Mouse (Mus musculus) MEL (cell line): ENCODE measurements at regions not wholly inside any gene's neighbourhood (a gene's known extent, or its start where the extent isn't known, plus 50 kb on each side); places are given as distances from the start of the nearest gene placed in this dataset.

ENCODE experiments used
- DNase-seq: peaks from one replicate; pipeline ENCODE4 v3.0.0; 2011; ENCODE audit warnings: low read depth, low spot score
- H3K27ac ChIP-seq: 2 replicates; pipeline ENCODE4 v1.5.1; 2012; ENCODE audit warnings: low read depth, mild to moderate bottlenecking, control low read depth, low read length, moderate library complexity; ENCODE audit not compliant: control insufficient read depth
- H3K27me3 ChIP-seq, 2 experiments: fragments of 150-350 bp in 1 of 2; sonication (generic) in 1 of 2; 2 replicates each; pipeline ENCODE4 v1.6.1; 2012; ENCODE audit warnings: low read length in 2 of 2, mild to moderate bottlenecking in 2 of 2, improper control_type of control experiment in 1 of 2, moderate library complexity in 1 of 2; ENCODE audit not compliant: insufficient read depth in 2 of 2, control insufficient read depth in 1 of 2
- H3K36me3 ChIP-seq, 2 experiments: 2 replicates each; pipeline ENCODE4 v1.6.1; 2012 to 2014; ENCODE audit warnings: low read length in 2 of 2, improper control_type of control experiment in 1 of 2, inconsistent platforms in 1 of 2, mild to moderate bottlenecking in 1 of 2; ENCODE audit not compliant: insufficient read depth in 2 of 2, control insufficient read depth in 1 of 2
- H3K4me1 ChIP-seq, 2 experiments: fragments of 150-350 bp in 1 of 2; sonication (generic) in 1 of 2; 2 replicates each; pipeline ENCODE4 v1.6.1; 2012; ENCODE audit warnings: low read length in 2 of 2, improper control_type of control experiment in 1 of 2, mild to moderate bottlenecking in 1 of 2; ENCODE audit not compliant: insufficient read depth in 2 of 2, control insufficient read depth in 1 of 2
- H3K4me3 ChIP-seq, 2 experiments: fragments of 150-350 bp in 1 of 2; sonication (generic) in 1 of 2; 2 replicates each; pipeline ENCODE4 v1.5.1; 2012; ENCODE audit warnings: low read depth in 2 of 2, low read length in 2 of 2, mild to moderate bottlenecking in 2 of 2, moderate library complexity in 2 of 2, control low read depth in 1 of 2, improper control_type of control experiment in 1 of 2; ENCODE audit not compliant: control insufficient read depth in 1 of 2, insufficient read depth in 1 of 2
- H3K79me2 ChIP-seq: 2 replicates; pipeline ENCODE4 v1.6.1; 2012; ENCODE audit warnings: mild to moderate bottlenecking, low read length, moderate library complexity; ENCODE audit not compliant: control insufficient read depth, poor library complexity, insufficient read depth
- H3K9ac ChIP-seq: 2 replicates; pipeline ENCODE4 v1.6.1; 2012; ENCODE audit warnings: low read depth, mild to moderate bottlenecking, control low read depth, low read length, moderate library complexity; ENCODE audit not compliant: control insufficient read depth, poor library complexity, severe bottlenecking
- H3K9me3 ChIP-seq: fragments of 150-350 bp; sonication (generic); replicated peaks from 2 replicates; pipeline ENCODE4 v1.6.1; 2012; ENCODE audit warnings: mild to moderate bottlenecking, low read length, improper control_type of control experiment, moderate library complexity; ENCODE audit not compliant: insufficient read depth
- BHLHE40 ChIP-seq: IDR thresholded peaks from 2 replicates; pipeline ENCODE4 v1.6.1; 2012; ENCODE audit warnings: low read depth, mild to moderate bottlenecking, inconsistent platforms, low read length, improper control_type of control experiment, borderline replicate concordance
- CHD1 ChIP-seq: IDR thresholded peaks from 2 replicates; pipeline ENCODE4 v1.6.1; 2012; ENCODE audit warnings: low read depth, mild to moderate bottlenecking, inconsistent platforms, low read length, improper control_type of control experiment
- EP300 ChIP-seq, 2 experiments: IDR thresholded peaks; 2 replicates each; pipeline ENCODE4 v1.6.1; 2011; ENCODE audit warnings: improper control_type of control experiment in 2 of 2, low read length in 2 of 2, low read depth in 1 of 2, mild to moderate bottlenecking in 1 of 2
- ETS1 ChIP-seq: IDR thresholded peaks from 2 replicates; pipeline ENCODE4 v1.6.1; 2012; ENCODE audit warnings: low read depth, mild to moderate bottlenecking, inconsistent platforms, low read length, improper control_type of control experiment, moderate library complexity
- MAFK ChIP-seq: IDR thresholded peaks from 2 replicates; pipeline ENCODE4 v1.6.1; 2011; ENCODE audit warnings: low read depth, mild to moderate bottlenecking, low read length, improper control_type of control experiment, borderline replicate concordance
- MAX ChIP-seq: IDR thresholded peaks from 2 replicates; pipeline ENCODE4 v1.6.1; 2011; ENCODE audit warnings: low read length, improper control_type of control experiment
- MAZ ChIP-seq: IDR thresholded peaks from 2 replicates; pipeline ENCODE4 v1.6.1; 2012; ENCODE audit warnings: low read depth, mild to moderate bottlenecking, inconsistent platforms, low read length, improper control_type of control experiment
- MEF2A ChIP-seq: IDR thresholded peaks from 2 replicates; pipeline ENCODE4 v1.6.1; 2014; ENCODE audit warnings: low read depth, mild to moderate bottlenecking, inconsistent platforms, low read length, improper control_type of control experiment; ENCODE audit not compliant: poor library complexity, insufficient replicate concordance, severe bottlenecking; ENCODE audit errors: extremely low read depth
- MXI1 ChIP-seq: IDR thresholded peaks from 2 replicates; pipeline ENCODE4 v1.6.1; 2011; ENCODE audit warnings: mild to moderate bottlenecking, low read depth, low read length, improper control_type of control experiment
- MYB ChIP-seq: IDR thresholded peaks from 2 replicates; pipeline ENCODE4 v1.6.1; 2011; ENCODE audit warnings: mild to moderate bottlenecking, low read depth, low read length, improper control_type of control experiment
- NELFE ChIP-seq: IDR thresholded peaks from 2 replicates; pipeline ENCODE4 v1.6.1; 2011; ENCODE audit warnings: low read depth, low read length, improper control_type of control experiment
- NRF1 ChIP-seq: IDR thresholded peaks from 2 replicates; pipeline ENCODE4 v1.6.1; 2014; ENCODE audit warnings: low read depth, mild to moderate bottlenecking, inconsistent platforms, low read length, improper control_type of control experiment, moderate library complexity; ENCODE audit not compliant: poor library complexity, insufficient read depth, severe bottlenecking
- POLR2AphosphoS2 ChIP-seq: IDR thresholded peaks from 2 replicates; pipeline ENCODE4 v1.6.1; 2011; ENCODE audit warnings: low read length, improper control_type of control experiment
- POLR2AphosphoS5 ChIP-seq: IDR thresholded peaks from 2 replicates; pipeline ENCODE4 v1.6.1; 2012; ENCODE audit warnings: low read depth, borderline replicate concordance, mild to moderate bottlenecking, inconsistent platforms, low read length, moderate library complexity, mixed read lengths
- SIN3A ChIP-seq: IDR thresholded peaks from 2 replicates; pipeline ENCODE4 v1.6.1; 2012; ENCODE audit warnings: low read length, improper control_type of control experiment, inconsistent platforms
- SMC3 ChIP-seq: IDR thresholded peaks from 2 replicates; pipeline ENCODE4 v1.6.1; 2011; ENCODE audit warnings: low read depth, low read length, improper control_type of control experiment
- TBP ChIP-seq: IDR thresholded peaks from 2 replicates; pipeline ENCODE4 v1.8.0; 2011; ENCODE audit warnings: low read depth, low read length, improper control_type of control experiment
- ZC3H11A ChIP-seq: IDR thresholded peaks from 2 replicates; pipeline ENCODE4 v1.6.1; 2012; ENCODE audit warnings: low read depth, mild to moderate bottlenecking, inconsistent platforms, low read length, improper control_type of control experiment
- ZMIZ1 ChIP-seq: IDR thresholded peaks from 2 replicates; pipeline ENCODE4 v1.6.1; 2012; ENCODE audit warnings: low read depth, mild to moderate bottlenecking, inconsistent platforms, low read length, improper control_type of control experiment, moderate library complexity
- ZNF384 ChIP-seq: IDR thresholded peaks from 2 replicates; pipeline ENCODE4 v1.6.1; 2012; ENCODE audit warnings: low read depth, mild to moderate bottlenecking, inconsistent platforms, low read length, improper control_type of control experiment

DNA sequence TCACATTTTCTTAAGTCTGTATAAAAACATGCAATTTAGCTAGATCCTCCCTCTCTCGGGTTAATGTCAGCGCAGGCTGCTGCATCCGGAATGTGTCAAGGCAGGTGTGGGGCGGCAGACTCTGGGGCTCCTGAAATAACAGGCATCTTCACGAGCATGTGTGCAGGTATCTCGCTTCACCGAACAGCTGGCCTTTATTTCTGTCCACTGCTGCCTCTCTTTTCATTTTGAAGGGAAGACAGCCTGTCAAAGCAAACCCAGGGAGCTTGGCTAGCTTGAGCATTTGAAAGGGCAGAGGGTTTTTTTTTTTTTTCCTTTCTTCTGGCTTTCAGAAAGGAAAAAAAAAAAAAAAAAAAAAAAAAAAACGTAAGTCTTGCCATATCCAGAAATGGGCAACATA is 230.4 kb upstream of the Xylt1 start:
- no peak overlapping the region for H3K4me3 ChIP-seq
- no peak for DNase-seq
- no peaks in the 10 kb centered on the region for H3K36me3 ChIP-seq
- H3K79me2 ChIP-seq: no peaks in the 10 kb centered on the region
- no peak overlapping the region for H3K9ac ChIP-seq
- no peaks in the 10 kb centered on the region for H3K9me3 ChIP-seq
- H3K27ac ChIP-seq: no peak overlapping the region
- H3K4me1 ChIP-seq: no peaks in the 10 kb centered on the region
- no peaks in the 10 kb centered on the region for H3K27me3 ChIP-seq
- TF ChIP-seq TBP (no peak), BHLHE40 (no peak), MXI1 (no peak), MYB (no peak), SMC3 (no peak), MAX (no peak), ZMIZ1 (no peak), POLR2AphosphoS5 (no peak), NELFE (no peak), CHD1 (no peak), MAZ (no peak), MEF2A (no peak), MAFK (no peak), ZC3H11A (no peak), SIN3A (no peak), NRF1 (no peak)

DNA sequence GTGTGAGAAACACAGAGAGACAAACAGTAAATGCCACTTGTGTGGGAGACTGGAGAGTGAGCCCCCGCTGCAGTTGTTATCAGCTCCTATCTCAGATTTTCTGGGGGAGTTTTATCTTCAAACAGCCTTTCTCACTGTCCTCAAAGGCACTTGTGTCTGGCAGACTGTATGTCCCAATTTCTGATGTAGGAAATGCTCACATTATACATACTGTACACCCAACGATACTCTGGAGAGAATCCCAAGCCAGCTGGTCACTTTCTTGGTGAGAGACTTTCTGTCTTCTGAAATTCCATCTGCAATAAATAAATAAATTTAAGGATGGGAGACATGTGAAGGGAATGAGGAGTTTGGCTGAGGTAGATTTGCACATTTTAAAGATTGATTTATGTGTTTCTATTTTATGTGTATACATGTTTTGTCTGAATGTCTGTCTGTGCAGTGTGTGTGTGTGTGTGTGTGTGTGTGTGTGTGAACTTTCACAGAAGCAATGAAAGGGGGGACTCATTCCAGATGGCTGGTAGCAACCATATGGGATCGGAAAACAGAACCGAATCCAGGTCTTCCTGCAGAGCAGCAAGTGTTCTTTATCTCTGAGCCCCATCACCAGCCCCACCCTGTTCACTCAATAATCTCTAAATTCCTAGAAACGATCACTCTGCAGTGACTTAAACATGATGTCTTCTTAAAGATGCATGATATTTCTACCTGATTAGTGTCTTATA is 226.8 kb upstream of the Xylt1 start:
- H3K79me2 ChIP-seq: no peaks in the 10 kb centered on the region
- no peak overlapping the region for H3K4me3 ChIP-seq
- TF ChIP-seq NELFE (no peak), POLR2AphosphoS2 (no peak), EP300 (IDR thresholded peaks at IDR 0.05; ENCODE audit: low read depth in 1 of 2, low read length in 2 of 2) (no peak), ZNF384 (no peak), ETS1 (no peak)
- no peaks in the 10 kb centered on the region for H3K36me3 ChIP-seq
- no peak for DNase-seq
- H3K27me3 ChIP-seq: no peaks in the 10 kb centered on the region
- H3K9ac ChIP-seq: no peak overlapping the region
- H3K27ac ChIP-seq: no peak overlapping the region
- no peaks in the 10 kb centered on the region for H3K9me3 ChIP-seq
- no peaks in the 10 kb centered on the region for H3K4me1 ChIP-seq
